In genomic region chr15:15329796-15330195, GRCm38 (mm10) we compare ENCODE assay signal across 10 mouse cellular contexts.
DNase-seq lines count a peak whose midpoint lies in the region; ATAC-seq lines count a peak whose summit lies in the region.
"Had no signal": no experiment of that assay in that cellular context is flagged by ENCODE, and none has a peak within 500 bp of the region (broad histone marks: within the 10 kb centered on the region; RNA-seq: fewer than 3 reads in every experiment).

No protein-coding gene starts in this region.

- no peak overlapping the region for H3K9ac ChIP-seq in hindbrain, embryonic 13.5 days
- H3K9ac ChIP-seq in forebrain, embryonic 15.5 days (replicated peaks) = no peak overlapping the region

- peak; percentile 69; the same call in 1 of the 2 replicates for ATAC-seq in hindbrain, embryonic 13.5 days (ENCODE audit: low FRiP score)
- ATAC-seq in forebrain, embryonic 15.5 days (replicated peaks) = peak; percentile 71; the same call in 1 of the 2 replicates

- H3K4me2 ChIP-seq in hindbrain, embryonic 13.5 days = no peak overlapping the region
- H3K4me2 ChIP-seq in forebrain, embryonic 15.5 days (replicated peaks) = no peak overlapping the region

- WGBS in hindbrain, embryonic 13.5 days = 38% methylated on average over 2 of the region's 2 CpGs
- WGBS in hindbrain, embryonic 10.5 days = 37% methylated on average over 2 of the region's 2 CpGs
- 36% methylated on average over 2 of the region's 2 CpGs for WGBS in forebrain, embryonic 15.5 days

- no peaks in the 10 kb centered on the region for H3K4me1 ChIP-seq in hindbrain, embryonic 13.5 days (replicated peaks)
- H3K4me1 ChIP-seq in hindbrain, embryonic 10.5 days (replicated peaks) = no peaks in the 10 kb centered on the region
- H3K4me1 ChIP-seq in forebrain, embryonic 15.5 days = no peaks in the 10 kb centered on the region

- DNase-seq in hindbrain, embryonic 10.5 days (ENCODE audit: low spot score) = no peak
- DNase-seq in 3T3-L1 (ENCODE audit: low read depth, low spot score) (peak; percentile 69), MN1 (ENCODE audit: low spot score) (peak; percentile 11)
- DNase-seq in kidney, adult 18-20 months = no peak
- no peak for DNase-seq in gastrocnemius, adult 8-10 months (ENCODE audit: low spot score in 2 of 2)
- DNase-seq in lung, postnatal 25 days (ENCODE audit: low spot score) = no peak
- DNase-seq: heart, postnatal 36 days; lung, postnatal 36 days had no signal

- no peaks in the 10 kb centered on the region for H3K27me3 ChIP-seq in hindbrain, embryonic 13.5 days
- H3K27me3 ChIP-seq in hindbrain, embryonic 10.5 days (ENCODE audit: insufficient read depth, poor library complexity, severe bottlenecking) = no peaks in the 10 kb centered on the region
- H3K27me3 ChIP-seq in forebrain, embryonic 15.5 days = no peaks in the 10 kb centered on the region

- H3K27ac ChIP-seq in hindbrain, embryonic 13.5 days = no peak overlapping the region
- H3K27ac ChIP-seq in hindbrain, embryonic 10.5 days = no peak overlapping the region
- no peak overlapping the region for H3K27ac ChIP-seq in forebrain, embryonic 15.5 days (replicated peaks)

- no peaks in the 10 kb centered on the region for H3K36me3 ChIP-seq in hindbrain, embryonic 13.5 days
- no peaks in the 10 kb centered on the region for H3K36me3 ChIP-seq in hindbrain, embryonic 10.5 days
- H3K36me3 ChIP-seq in forebrain, embryonic 15.5 days = no peaks in the 10 kb centered on the region

- no peaks in the 10 kb centered on the region for H3K9me3 ChIP-seq in hindbrain, embryonic 13.5 days
- H3K9me3 ChIP-seq in hindbrain, embryonic 10.5 days = no peaks in the 10 kb centered on the region
- H3K9me3 ChIP-seq in forebrain, embryonic 15.5 days = no peaks in the 10 kb centered on the region

- H3K4me3 ChIP-seq in hindbrain, embryonic 13.5 days = no peak overlapping the region
- H3K4me3 ChIP-seq in hindbrain, embryonic 10.5 days = no peak overlapping the region
- H3K4me3 ChIP-seq in forebrain, embryonic 15.5 days = no peak overlapping the region

Comparison
In these comparisons a context has a peak if more than half of its experiments do, and no peak if none do; other contexts are left out.
1. DNase-seq: peak in 3T3-L1 (single experiment) and MN1 (single experiment); none in hindbrain, embryonic 10.5 days (single experiment), kidney, adult 18-20 months (single experiment), gastrocnemius, adult 8-10 months (0 of 2) and lung, postnatal 25 days (single experiment).